Mouse (Mus musculus) testis, postnatal 14 days (tissue): Measurements from ENCODE around the gene Spata7.
"Not testable (repeated sequence)": the region's sequence is repeated elsewhere in the genome, so short reads cannot be mapped to it uniquely, and the experiment has no call there.

ENCODE experiments used
- DNase-seq: peaks from one replicate; pipeline ENCODE4 v3.0.0; 2021; ENCODE audit warnings: low spot score

Spata7 gene

DNA sequence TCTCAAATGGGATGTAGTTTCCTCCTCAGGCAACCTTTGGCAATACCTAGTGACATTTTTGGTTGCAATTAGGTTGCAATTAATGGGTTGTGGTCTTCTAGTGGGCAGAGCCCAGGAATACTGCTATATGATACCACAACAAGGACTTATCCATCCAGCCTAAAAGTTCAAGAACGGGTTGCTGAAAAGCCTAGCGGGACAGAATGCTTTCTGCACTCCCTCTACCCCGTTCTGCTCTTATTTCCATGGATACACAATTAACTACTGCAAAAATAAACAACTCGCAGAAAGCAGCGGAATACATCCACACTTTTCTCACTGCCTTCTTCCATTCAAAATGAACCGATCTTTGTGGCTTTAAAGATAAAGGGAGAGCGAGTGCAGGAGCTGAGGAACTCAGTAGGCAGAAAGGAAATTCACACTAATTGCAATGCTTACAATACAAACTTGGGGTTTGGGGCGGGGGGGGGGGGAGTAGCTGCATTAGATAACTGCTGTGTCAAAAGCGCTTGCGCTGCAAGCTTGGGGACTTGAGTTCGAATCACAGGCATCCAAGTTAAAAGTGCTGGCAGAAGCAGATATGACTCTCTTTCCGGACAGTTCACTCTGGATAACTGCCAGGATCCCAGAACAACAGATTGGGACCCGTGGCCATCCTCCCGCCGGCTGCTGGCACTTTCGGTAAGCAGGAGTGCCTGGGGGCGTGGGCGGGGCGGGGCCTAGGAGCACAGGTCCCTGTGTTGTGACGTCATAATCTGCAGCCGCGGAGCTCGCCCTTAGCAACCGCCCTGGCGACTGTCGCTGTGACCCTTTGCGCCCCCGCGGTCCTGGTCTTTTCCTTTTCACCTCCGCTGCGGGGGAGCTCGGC lies at the start of gene Spata7:
Spata7 (plus strand) TSS at position 766 of the 868 bp plus-strand sequence.
- peak; percentile 90 for DNase-seq

- no peak for DNase-seq
These were observed 42.7 kb upstream of the Spata7 start for GRCm38 (mm10) chr12:98585302-98585701.

GRCm38 (mm10) chr12:98588573-98588972 lies 39.4 kb upstream of the Spata7 start:
- no peak for DNase-seq

DNA sequence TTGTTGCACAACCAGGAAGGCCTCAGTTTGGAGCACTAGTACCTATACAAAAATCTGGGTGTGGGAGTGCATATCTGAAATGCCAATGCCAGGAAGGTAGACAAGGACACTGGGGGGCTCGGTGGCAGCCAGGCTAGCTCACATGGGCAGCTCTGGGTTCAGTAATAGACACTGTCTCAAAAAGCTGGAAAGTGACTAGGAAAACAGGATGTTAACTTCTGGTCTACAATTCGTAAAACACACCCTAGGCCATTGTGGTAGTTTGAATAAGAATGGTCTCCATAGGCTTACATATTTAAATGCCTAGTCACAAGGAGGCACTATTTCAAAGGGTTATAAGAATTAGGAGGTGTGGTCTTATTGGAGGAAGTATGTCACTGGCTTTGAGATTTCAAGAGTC lies 36.9 kb upstream of the Spata7 start:
- DNase-seq: no peak

DNA sequence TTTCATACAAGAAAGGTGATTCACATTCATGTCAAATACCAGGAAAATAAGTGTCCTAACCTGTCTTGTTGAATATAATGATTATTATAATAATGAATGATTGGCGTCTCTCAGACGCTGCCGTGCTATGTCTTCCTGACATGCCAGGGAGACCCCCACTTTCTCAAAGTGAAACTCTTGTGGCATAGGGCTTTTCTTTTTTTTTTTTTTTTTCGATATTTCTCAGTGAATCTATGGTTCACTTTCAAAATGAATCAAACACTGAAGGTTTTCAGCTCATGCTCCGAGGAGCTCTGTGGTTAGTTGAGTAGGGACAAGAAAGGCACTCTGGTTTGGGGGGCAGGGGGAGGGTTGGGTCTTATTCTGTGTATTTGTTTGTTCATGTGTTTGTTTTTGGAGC lies 27.1 kb upstream of the Spata7 start:
- no peak for DNase-seq

DNA sequence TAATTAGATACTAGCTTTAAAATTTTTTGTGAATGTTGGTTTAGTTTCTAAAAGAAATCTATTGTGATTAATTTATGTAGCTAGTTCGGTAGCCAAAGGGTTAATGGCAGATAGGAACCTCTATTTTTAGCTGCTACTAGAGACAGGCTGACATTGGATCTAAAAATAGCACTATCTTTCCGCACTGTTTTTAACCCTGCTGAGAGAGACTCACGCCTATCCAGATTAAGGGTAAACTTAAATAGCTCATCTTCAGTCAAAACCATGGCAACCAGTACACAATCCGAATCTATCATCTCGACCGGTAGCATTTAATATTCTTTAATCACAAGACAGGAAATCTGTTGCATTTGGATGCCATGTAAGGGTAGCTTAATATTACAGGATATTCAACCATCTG lies 25.8 kb upstream of the Spata7 start:
- no peak for DNase-seq

DNA sequence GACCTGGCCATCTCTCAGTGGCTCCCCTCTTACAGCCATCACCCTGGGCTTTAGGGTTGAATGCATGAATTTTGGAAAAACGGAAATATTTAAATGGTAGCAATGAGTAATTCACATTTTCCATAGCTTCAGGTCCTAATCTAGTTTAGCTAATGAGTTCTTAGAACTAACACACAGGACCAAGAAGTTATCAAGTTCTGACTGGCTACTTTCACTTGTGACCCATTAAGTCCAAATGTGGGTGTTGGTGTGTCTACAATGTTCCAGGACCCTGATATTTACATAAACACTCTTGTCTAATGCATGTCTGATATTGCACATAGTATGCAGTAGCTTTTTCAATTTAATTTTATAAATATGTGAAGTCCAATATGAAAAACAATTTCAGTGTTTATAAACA lies 22.7 kb upstream of the Spata7 start:
- no peak for DNase-seq

- no peak for DNase-seq
These were observed 21.2 kb upstream of the Spata7 start for GRCm38 (mm10) chr12:98606595-98607290.

DNA sequence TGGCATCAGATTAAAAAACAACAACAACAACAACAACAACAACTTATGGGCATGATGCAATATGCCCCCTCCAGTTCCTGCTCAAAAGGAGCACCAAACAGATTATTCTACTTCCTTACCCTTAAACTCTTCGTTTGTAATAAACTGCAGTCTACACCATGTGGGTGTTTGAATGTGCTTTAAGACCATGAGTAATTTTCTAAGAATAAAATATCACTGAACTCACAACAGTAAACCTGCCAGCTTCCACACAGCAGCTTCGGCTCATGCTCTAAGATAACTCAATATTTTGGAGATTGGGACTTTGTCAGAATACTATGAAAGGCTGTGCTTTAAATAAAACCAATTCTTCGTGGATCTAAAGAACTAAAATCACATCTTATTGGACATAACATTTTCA lies 17.6 kb upstream of the Spata7 start:
- no peak for DNase-seq

GRCm38 (mm10) chr12:98614910-98615508 lies 12.9 kb upstream of the Spata7 start:
- no peak for DNase-seq

- DNase-seq: no peak
These were observed 12.2 kb upstream of the Spata7 start for GRCm38 (mm10) chr12:98615746-98616145.

GRCm38 (mm10) chr12:98619496-98619895 lies 8.5 kb upstream of the Spata7 start:
- no peak for DNase-seq

DNA sequence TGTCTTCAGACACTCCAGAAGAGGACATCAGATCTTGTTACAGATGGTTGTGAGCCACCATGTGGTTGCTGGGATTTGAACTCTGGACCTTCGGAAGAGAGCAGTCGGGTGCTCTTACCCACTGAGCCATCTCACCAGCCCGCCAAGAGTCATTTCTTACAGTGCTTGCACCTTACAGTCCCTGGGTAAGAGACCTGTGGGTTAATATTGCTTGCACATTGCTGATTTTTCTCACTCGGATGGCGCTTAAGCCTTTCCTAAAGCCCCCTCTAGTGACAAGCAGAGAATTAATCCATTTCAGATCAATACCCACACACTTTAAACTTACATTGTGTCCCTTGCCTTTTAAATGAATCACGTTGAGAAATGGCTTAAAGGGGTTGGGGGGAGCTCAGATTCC lies 7.0 kb upstream of the Spata7 start:
- not testable (repeated sequence) for DNase-seq

DNA sequence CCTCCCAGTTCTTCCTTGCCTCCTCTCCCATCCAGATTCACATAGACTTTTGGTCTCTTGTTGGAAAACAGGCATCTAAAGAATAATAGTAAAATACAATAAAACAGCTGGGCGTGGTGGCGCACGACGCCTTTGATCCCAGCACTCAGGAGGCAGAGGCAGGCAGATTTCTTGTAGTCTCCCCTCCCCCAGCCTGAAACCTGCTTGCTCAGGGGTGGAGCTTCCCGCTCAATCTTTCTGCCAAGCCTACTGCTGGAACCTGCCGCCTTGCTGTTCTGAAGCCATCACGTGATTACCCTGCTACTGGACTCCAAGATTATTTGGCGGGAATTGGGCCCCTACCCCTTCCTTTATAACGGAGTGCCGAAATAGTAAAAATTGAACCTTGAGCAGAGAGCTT lies 4.7 kb upstream of the Spata7 start:
- not testable (repeated sequence) for DNase-seq

DNA sequence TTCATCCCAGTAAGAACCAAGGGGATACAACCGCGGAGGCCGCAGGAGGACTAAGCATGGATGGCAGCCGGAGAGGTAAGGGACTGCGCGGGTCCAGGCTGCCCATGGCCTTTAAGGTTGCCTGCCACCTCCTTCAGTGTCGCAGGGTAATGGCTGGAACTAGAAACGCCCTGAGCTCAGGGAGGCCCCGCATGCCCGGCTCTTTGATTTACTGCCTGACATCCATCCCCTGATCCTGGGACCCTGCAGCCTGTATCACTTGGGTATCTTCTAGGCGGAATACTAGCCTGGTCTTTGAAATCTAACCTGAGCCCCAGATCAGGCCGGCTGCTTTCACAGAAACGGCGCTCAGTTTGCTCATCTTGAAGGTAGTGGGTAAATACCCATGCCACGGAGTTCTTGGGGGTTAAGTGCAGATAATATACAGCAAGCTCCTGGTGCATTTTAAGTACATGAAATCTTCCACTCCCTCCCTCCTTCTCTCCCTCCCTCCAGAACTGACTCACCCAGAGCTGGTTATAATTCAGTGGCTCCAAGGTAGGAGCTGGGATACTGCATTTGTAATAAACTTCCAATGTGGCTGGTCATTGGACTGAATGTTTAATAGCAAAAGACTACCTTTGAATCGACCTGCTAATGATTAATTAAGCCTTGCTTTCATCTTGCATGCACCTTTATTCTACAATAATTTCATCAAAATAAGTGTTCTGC lies 458 bp downstream of the Spata7 start:
- DNase-seq: no peak

- DNase-seq: no peak
These were observed 16.9 kb downstream of the Spata7 start for GRCm38 (mm10) chr12:98644852-98645251.

- DNase-seq: no peak
These were observed 28.9 kb downstream of the Spata7 start for GRCm38 (mm10) chr12:98656873-98657272.

- DNase-seq: no peak
These were observed 34.7 kb downstream of the Spata7 start for GRCm38 (mm10) chr12:98662617-98663016.

DNA sequence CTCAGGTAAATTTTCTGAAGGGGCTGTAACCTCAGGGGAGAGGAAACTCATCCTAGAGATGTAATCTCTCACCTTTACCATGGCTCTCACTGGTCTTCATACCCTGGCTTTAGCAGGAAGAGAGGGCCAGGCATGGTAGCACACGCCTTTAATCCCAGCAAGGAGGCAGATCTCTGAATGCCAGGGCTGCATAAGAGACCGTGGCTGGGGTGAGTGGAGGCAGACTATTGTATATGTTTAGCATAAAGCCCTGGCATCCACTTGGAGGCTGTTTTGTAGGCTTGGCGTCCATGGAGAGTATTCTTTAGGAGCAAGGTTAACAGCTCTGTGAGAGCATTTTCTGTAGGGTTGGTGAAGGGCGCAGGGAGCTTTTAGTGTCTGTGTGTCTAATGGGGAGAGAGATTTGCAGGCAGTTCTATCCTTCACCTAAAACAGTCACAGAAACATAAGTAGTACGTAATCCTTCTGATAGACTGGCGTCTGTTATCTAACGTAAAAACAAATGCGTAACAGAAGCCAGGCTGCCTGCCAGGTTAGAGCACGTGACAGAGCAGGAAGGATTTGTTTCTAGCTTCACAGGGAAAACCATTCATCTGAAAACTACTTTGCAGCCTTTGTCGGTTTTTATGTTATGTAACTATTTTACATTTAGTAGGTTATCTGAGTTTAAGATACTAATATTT lies 40.3 kb downstream of the Spata7 start:
- DNase-seq: no peak

DNA sequence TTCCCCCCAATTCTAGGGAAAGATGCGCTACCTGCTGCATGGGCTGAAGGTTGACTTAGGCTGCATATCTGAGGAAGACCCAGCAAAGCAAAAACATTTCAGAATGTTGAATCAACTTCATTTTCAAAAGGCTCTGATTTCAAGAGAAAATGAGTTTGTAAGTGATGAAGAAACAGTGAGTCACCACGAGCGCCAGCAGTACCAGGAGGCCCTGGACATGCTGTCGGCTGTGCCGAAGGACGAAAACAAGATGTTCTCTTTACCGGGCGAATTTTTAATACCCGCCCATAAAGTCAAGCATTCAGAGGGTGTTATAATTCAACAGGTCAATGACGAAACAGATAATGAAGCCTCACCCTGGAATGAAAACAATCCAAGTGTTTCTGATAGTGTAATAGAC lies 41.1 kb downstream of the Spata7 start:
- no peak for DNase-seq

DNA sequence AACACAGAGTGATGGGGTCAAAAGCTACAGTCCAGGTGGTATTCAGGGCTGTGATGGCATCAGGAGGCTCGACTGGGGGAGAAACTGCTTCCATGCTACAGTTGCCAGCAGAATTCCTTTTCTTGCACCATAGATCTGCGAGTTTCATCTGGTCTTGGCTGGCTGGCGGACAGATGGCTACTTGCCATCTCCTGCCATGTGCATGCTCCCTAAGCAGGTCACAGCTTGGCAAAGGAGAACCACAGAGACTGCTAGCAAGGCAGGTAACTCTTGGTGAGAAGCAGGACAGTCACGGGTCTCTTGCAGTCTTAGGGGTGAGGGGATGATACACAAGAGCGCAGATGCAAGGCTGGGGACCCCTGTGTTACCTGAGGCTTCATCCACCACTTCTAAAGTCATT lies 41.9 kb downstream of the Spata7 start:
- DNase-seq: no peak

DNA sequence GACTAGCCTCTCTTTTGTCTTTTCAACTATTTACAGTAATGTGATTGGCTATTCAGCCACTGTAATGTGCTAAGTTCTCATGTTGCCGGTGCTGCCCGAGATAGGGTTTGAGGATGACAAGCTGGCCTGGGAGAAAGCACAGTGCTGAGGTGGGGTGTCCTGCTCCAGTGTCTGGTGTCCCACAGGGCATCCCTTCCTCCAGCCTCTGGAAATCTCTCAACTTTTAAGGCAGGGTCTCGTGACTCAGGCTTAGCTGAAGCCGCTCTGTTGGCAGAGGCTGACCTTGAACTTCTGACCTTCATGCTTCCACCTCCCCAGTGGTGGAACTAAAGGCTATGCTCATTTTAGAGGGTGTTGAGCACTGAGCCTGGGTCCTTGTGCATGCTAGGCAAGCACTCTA lies 42.5 kb downstream of the Spata7 start:
- DNase-seq: no peak
